Mouse (Mus musculus) cortical plate, adult 2 months (tissue): Measurements from ENCODE around the gene Kdelr1.

Experiments used
- CTCF ChIP-seq: fragments of 200-500 bp; IDR thresholded peaks from 2 replicates; pipeline ENCODE4 v1.5.1; 2011; ENCODE audit warnings: mild to moderate bottlenecking, control low read depth, low read length; ENCODE audit not compliant: insufficient read depth; ENCODE audit errors: extremely low read depth
- POLR2A ChIP-seq: fragments of 200-500 bp; IDR thresholded peaks from 2 replicates; pipeline ENCODE4 v1.6.1; 2011; ENCODE audit warnings: mild to moderate bottlenecking, low read length, control low read depth; ENCODE audit not compliant: insufficient read depth; ENCODE audit errors: extremely low read depth

- TF ChIP-seq CTCF: no peak
- peak; percentile 69; the same call in 1 of the 2 replicates for TF ChIP-seq POLR2A
Measured at GRCm38 (mm10) chr7:45830427-45831127, 42.0 kb upstream of the Kdelr1 start, which contains the start of gene Grwd1.
